Mouse (Mus musculus): Measurements from ENCODE around the gene Opn1sw. TPM values are rescaled to one million over a fixed set of nuclear protein-coding genes. Genes with fewer than 3 reads are reported as not detected.

Gene Opn1sw
- total and polyA plus RNA-seq, 3 experiments, result 0.04 TPM; not detected in 2

GRCm38 (mm10) chr6:29326961-29327360 lies 61.3 kb downstream of the Opn1sw start:
- TF ChIP-seq USF2 (IDR thresholded peaks at IDR 0.05; ENCODE audit: borderline replicate concordance in 1 of 2, insufficient read depth in 1 of 2, low read depth in 1 of 2, low read length in 2 of 2), result no peak
- TF ChIP-seq RAD21 (IDR thresholded peaks at IDR 0.05; ENCODE audit: low read depth, low read length), result no peak
- no peak for TF ChIP-seq TCF12 (IDR thresholded peaks at IDR 0.05; ENCODE audit: low read depth, low read length)
- TF ChIP-seq ZKSCAN1 (IDR thresholded peaks at IDR 0.05; ENCODE audit: low read depth, low read length), result no peak
- TF ChIP-seq NRF1 (IDR thresholded peaks at IDR 0.05; ENCODE audit: insufficient read depth, low read depth, low read length, poor library complexity, severe bottlenecking), result no peak
- no peak for TF ChIP-seq ETS1 (IDR thresholded peaks at IDR 0.05; ENCODE audit: low read depth, low read length)
- TF ChIP-seq USF1 (IDR thresholded peaks at IDR 0.05; ENCODE audit: low read depth, low read length), result no peak
- no peak for TF ChIP-seq POLR2AphosphoS2 (IDR thresholded peaks at IDR 0.05; ENCODE audit: low read length)
- no peak for TF ChIP-seq POLR2AphosphoS5 (IDR thresholded peaks at IDR 0.05; ENCODE audit: borderline replicate concordance, low read depth, low read length)
- TF ChIP-seq TAL1 (IDR thresholded peaks at IDR 0.05; ENCODE audit: low read length), result no peak
- no peak for TF ChIP-seq MAFK (IDR thresholded peaks at IDR 0.05; ENCODE audit: borderline replicate concordance, low read depth, low read length)
- TF ChIP-seq NELFE (IDR thresholded peaks at IDR 0.05; ENCODE audit: low read depth, low read length), result no peak
- TF ChIP-seq POLR2A (IDR thresholded peaks at IDR 0.05; ENCODE audit: control insufficient read depth in 1 of 2, insufficient read depth in 1 of 2, low read depth in 1 of 2, low read length in 2 of 2, poor library complexity in 1 of 2), result no peak
- TF ChIP-seq CTCF (IDR thresholded peaks at IDR 0.05 in 2 of 3, conservative IDR thresholded peaks at IDR 0.05 in 1 of 3; ENCODE audit: control insufficient read depth in 1 of 3, insufficient read depth in 1 of 3, low read depth in 2 of 3, low read length in 3 of 3, poor library complexity in 1 of 3, severe bottlenecking in 1 of 3), result no peak
- TF ChIP-seq RCOR1 (IDR thresholded peaks at IDR 0.05; ENCODE audit: low read depth, low read length), result no peak
- no peak for TF ChIP-seq MAX (IDR thresholded peaks at IDR 0.05; ENCODE audit: low read length)
- H3K9me3 ChIP-seq (replicated peaks; ENCODE audit: insufficient read depth, low read length), result no peaks in the 10 kb centered on the region
- H3K27ac ChIP-seq (ENCODE audit: control insufficient read depth, low read depth, low read length), result no peak overlapping the region
- H3K4me1 ChIP-seq (ENCODE audit: control insufficient read depth in 1 of 2, insufficient read depth in 2 of 2, low read length in 2 of 2), result peaks cover 0 to 12% of the 10 kb centered on the region in 2 experiments; a peak in 1 of 4 replicates
- no peak overlapping the region for H3K9ac ChIP-seq (ENCODE audit: control insufficient read depth, low read depth, low read length, poor library complexity, severe bottlenecking)
- peaks cover 0 to 3% of the 10 kb centered on the region in 2 experiments; a peak in 1 of 4 replicates for H3K27me3 ChIP-seq (ENCODE audit: control insufficient read depth in 1 of 2, insufficient read depth in 2 of 2, low read length in 2 of 2)
- peaks cover 0 to 4% of the 10 kb centered on the region in 2 experiments; a peak in 2 of 4 replicates for H3K36me3 ChIP-seq (ENCODE audit: control insufficient read depth in 1 of 2, insufficient read depth in 2 of 2, low read length in 2 of 2)
- no peaks in the 10 kb centered on the region for H3K79me2 ChIP-seq (ENCODE audit: control insufficient read depth, insufficient read depth, low read length, poor library complexity)
- no peak overlapping the region for H3K4me3 ChIP-seq (ENCODE audit: control insufficient read depth in 1 of 2, insufficient read depth in 1 of 2, low read depth in 2 of 2, low read length in 2 of 2)
- DNase-seq (ENCODE audit: low read depth, low spot score), result no peak

Other genes starting within 250 kb of the Opn1sw start
- gene Rbm28, start 223.5 kb downstream of the Opn1sw start, total RNA-seq (2012; rRNA removed), result 48.2 and 50.1 TPM in 2 replicates
- 100 to 1,000 TPM in 1 of 2 experiments, 10 to 100 TPM in 1; 91.2 to 312 TPM for gene Rbm28, start 223.5 kb downstream of the Opn1sw start, polyA plus RNA-seq (2012; ENCODE audit: insufficient read depth in 1 of 2, insufficient read length in 2 of 2, low read depth in 1 of 2, low replicate concordance in 2 of 2, missing spikeins in 1 of 2)
- gene Prrt4, start 208.9 kb downstream of the Opn1sw start, total RNA-seq (2012; rRNA removed), result not detected in 2 replicates
- gene Prrt4, start 208.9 kb downstream of the Opn1sw start, polyA plus RNA-seq (2012; ENCODE audit: insufficient read depth in 1 of 2, insufficient read length in 2 of 2, low read depth in 1 of 2, low replicate concordance in 2 of 2, missing spikeins in 1 of 2), result under 1 TPM in 1 of 2 experiments, not detected in 1; 0.17 TPM
- gene Impdh1, start 172.1 kb downstream of the Opn1sw start, total RNA-seq (2012; rRNA removed), result 15.3 and 17.2 TPM in 2 replicates
- 10 to 100 TPM in 1 of 2 experiments, not detected in 1; 55.1 TPM for gene Impdh1, start 172.1 kb downstream of the Opn1sw start, polyA plus RNA-seq (2012; ENCODE audit: insufficient read depth in 1 of 2, insufficient read length in 2 of 2, low read depth in 1 of 2, low replicate concordance in 2 of 2, missing spikeins in 1 of 2)
- 15.6 and 18.1 TPM in 2 replicates for gene Hilpda, start 116.0 kb downstream of the Opn1sw start, total RNA-seq (2012; rRNA removed)
- gene Hilpda, start 116.0 kb downstream of the Opn1sw start, polyA plus RNA-seq (2012; ENCODE audit: insufficient read depth in 1 of 2, insufficient read length in 2 of 2, low read depth in 1 of 2, low replicate concordance in 2 of 2, missing spikeins in 1 of 2), result 10 to 100 TPM in 1 of 2 experiments, not detected in 1; 17.0 TPM
- 0.23 TPM in 1 of 2 replicates, not detected in the other for gene Fam71f2, start 108.9 kb downstream of the Opn1sw start, total RNA-seq (2012; rRNA removed)
- under 1 TPM in 1 of 2 experiments, not detected in 1; 0.84 TPM for gene Fam71f2, start 108.9 kb downstream of the Opn1sw start, polyA plus RNA-seq (2012; ENCODE audit: insufficient read depth in 1 of 2, insufficient read length in 2 of 2, low read depth in 1 of 2, low replicate concordance in 2 of 2, missing spikeins in 1 of 2)
- not detected in 2 replicates for gene Fam71f1, start 69.3 kb downstream of the Opn1sw start, total RNA-seq (2012; rRNA removed)
- gene Fam71f1, start 69.3 kb downstream of the Opn1sw start, polyA plus RNA-seq (2012; ENCODE audit: insufficient read depth in 1 of 2, insufficient read length in 2 of 2, low read depth in 1 of 2, low replicate concordance in 2 of 2, missing spikeins in 1 of 2), result under 1 TPM in 1 of 2 experiments, not detected in 1; 0.13 TPM
- 80.4 and 98.0 TPM in 2 replicates for gene Calu, start 40.4 kb downstream of the Opn1sw start, total RNA-seq (2012; rRNA removed)
- 100 to 1,000 TPM in 1 of 2 experiments, 10 to 100 TPM in 1; 79.4 to 419 TPM for gene Calu, start 40.4 kb downstream of the Opn1sw start, polyA plus RNA-seq (2012; ENCODE audit: insufficient read depth in 1 of 2, insufficient read length in 2 of 2, low read depth in 1 of 2, low replicate concordance in 2 of 2, missing spikeins in 1 of 2)
- gene Ccdc136, start 7.8 kb upstream of the Opn1sw start, total RNA-seq (2012; rRNA removed), result not detected in 2 replicates
- under 1 TPM in 1 of 2 experiments, not detected in 1; 0.22 TPM for gene Ccdc136, start 7.8 kb upstream of the Opn1sw start, polyA plus RNA-seq (2012; ENCODE audit: insufficient read depth in 1 of 2, insufficient read length in 2 of 2, low read depth in 1 of 2, low replicate concordance in 2 of 2, missing spikeins in 1 of 2)
- 0.26 and 0.27 TPM in 2 replicates for gene Flnc, start 44.8 kb upstream of the Opn1sw start, total RNA-seq (2012; rRNA removed)
- under 1 TPM in 1 of 2 experiments, not detected in 1; 0.31 TPM for gene Flnc, start 44.8 kb upstream of the Opn1sw start, polyA plus RNA-seq (2012; ENCODE audit: insufficient read depth in 1 of 2, insufficient read length in 2 of 2, low read depth in 1 of 2, low replicate concordance in 2 of 2, missing spikeins in 1 of 2)
- gene Atp6v1f, start 79.2 kb upstream of the Opn1sw start, total RNA-seq (2012; rRNA removed), result 289 and 312 TPM in 2 replicates
- 100 to 1,000 TPM in 1 of 2 experiments, not detected in 1; 349 TPM for gene Atp6v1f, start 79.2 kb upstream of the Opn1sw start, polyA plus RNA-seq (2012; ENCODE audit: insufficient read depth in 1 of 2, insufficient read length in 2 of 2, low read depth in 1 of 2, low replicate concordance in 2 of 2, missing spikeins in 1 of 2)
- gene Atp6v1fnb, start 83.0 kb upstream of the Opn1sw start, total RNA-seq (2012; rRNA removed), result not detected in 2 replicates
- under 1 TPM in 1 of 2 experiments, not detected in 1; 0.13 TPM for gene Atp6v1fnb, start 83.0 kb upstream of the Opn1sw start, polyA plus RNA-seq (2012; ENCODE audit: insufficient read depth in 1 of 2, insufficient read length in 2 of 2, low read depth in 1 of 2, low replicate concordance in 2 of 2, missing spikeins in 1 of 2)
- 1.0 and 1.3 TPM in 2 replicates for gene Kcp, start 119.5 kb upstream of the Opn1sw start, total RNA-seq (2012; rRNA removed)
- gene Kcp, start 119.5 kb upstream of the Opn1sw start, polyA plus RNA-seq (2012; ENCODE audit: insufficient read depth in 1 of 2, insufficient read length in 2 of 2, low read depth in 1 of 2, low replicate concordance in 2 of 2, missing spikeins in 1 of 2), result 1 to 10 TPM in 1 of 2 experiments, not detected in 1; 6.9 TPM
- 8.2 and 9.7 TPM in 2 replicates for gene Irf5, start 138.2 kb upstream of the Opn1sw start, total RNA-seq (2012; rRNA removed)
- gene Irf5, start 138.2 kb upstream of the Opn1sw start, polyA plus RNA-seq (2012; ENCODE audit: insufficient read depth in 1 of 2, insufficient read length in 2 of 2, low read depth in 1 of 2, low replicate concordance in 2 of 2, missing spikeins in 1 of 2), result 10 to 100 TPM in 1 of 2 experiments, not detected in 1; 13.3 TPM
- gene Tnpo3, start 221.4 kb upstream of the Opn1sw start, total RNA-seq (2012; rRNA removed), result 64.9 and 71.5 TPM in 2 replicates
- 100 to 1,000 TPM; 139 to 148 TPM for gene Tnpo3, start 221.4 kb upstream of the Opn1sw start, polyA plus RNA-seq (2012; ENCODE audit: insufficient read depth in 1 of 2, insufficient read length in 2 of 2, low read depth in 1 of 2, low replicate concordance in 2 of 2, missing spikeins in 1 of 2)

Data from MEL (cell line).